Mouse (Mus musculus): ENCODE measurements around the gene Snrpa1. TPM values are rescaled to one million over a fixed set of nuclear protein-coding genes. Genes with fewer than 3 reads are reported as not detected.

Snrpa1 gene
- polyA plus RNA-seq, 1 experiment from 2014 or later = 124 TPM

DNA sequence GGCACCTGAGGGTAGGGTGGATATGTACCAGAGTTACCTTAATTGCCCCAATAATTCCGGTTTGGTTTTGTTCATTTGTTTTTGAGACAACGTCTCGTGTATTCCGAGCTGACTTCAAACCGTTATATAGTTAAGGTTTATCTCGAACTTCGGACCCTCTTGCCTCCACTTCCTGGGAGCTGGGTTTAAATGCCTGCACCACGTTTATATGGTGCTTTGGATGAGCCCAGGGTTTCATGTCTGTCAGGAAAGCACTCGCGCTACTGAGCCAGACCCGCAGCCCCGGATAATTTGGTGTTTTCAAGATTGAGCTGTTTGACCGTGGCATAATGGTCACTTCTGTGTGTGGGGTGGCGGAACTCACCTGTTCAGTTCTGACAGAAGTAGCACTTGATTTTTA lies 2.3 kb downstream of the Snrpa1 start:
- Histone ChIP-seq H3K27ac (no peak overlapping the region), H3K27me3 (ENCODE audit: control insufficient read depth, insufficient read depth, low read length) (no peaks in the 10 kb centered on the region), H3K4me1 (replicated peaks; ENCODE audit: control insufficient read depth, insufficient read depth, low read length) (peaks cover 12% of the 10 kb centered on the region), H3K9me3 (ENCODE audit: control insufficient read depth, low read length) (no peaks in the 10 kb centered on the region), H3K36me3 (replicated peaks; ENCODE audit: control insufficient read depth, insufficient read depth) (peaks cover 37% of the 10 kb centered on the region), H3K4me2 (replicated peaks) (peak overlapping the region; percentile 84), H3K9ac (peak overlapping the region; percentile 88), H3K4me3 (replicated peaks; ENCODE audit: low read length) (peak overlapping the region; percentile 80)
- WGBS = 3% methylated on average over 14 of the region's 14 CpGs
- DNase-seq (ENCODE audit: low spot score) = no peak
- ATAC-seq (ENCODE audit: low FRiP score) = no peak

DNA sequence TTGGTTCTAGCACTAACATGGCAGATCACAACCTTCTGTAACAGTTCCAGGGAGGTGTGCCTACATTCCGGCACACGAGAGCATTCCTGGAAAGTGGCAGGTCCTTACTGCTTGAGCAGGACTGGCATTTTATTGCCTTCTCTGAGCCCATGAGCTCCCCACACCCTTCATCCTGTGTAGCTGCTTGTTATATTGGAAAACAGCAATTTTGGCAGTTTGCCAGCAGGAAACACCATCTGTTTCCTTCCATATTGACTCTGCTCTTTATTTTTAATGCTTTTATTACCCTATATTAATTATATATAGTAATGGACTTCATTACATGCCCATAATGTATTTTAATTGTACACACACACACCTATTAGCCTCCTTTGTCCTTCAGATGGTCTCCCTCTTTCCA lies 17.6 kb downstream of the Snrpa1 start:
- ATAC-seq (ENCODE audit: low FRiP score) = no peak
- DNase-seq (ENCODE audit: low spot score) = peak; percentile 36
- WGBS = 70% methylated on average over 2 of the region's 2 CpGs
- H3K27ac ChIP-seq = no peak overlapping the region
- H3K4me2 ChIP-seq (replicated peaks) = no peak overlapping the region
- H3K27me3 ChIP-seq (ENCODE audit: control insufficient read depth, insufficient read depth, low read length) = no peaks in the 10 kb centered on the region
- H3K36me3 ChIP-seq (replicated peaks; ENCODE audit: control insufficient read depth, insufficient read depth) = peaks cover 60% of the 10 kb centered on the region
- H3K4me1 ChIP-seq (replicated peaks; ENCODE audit: control insufficient read depth, insufficient read depth, low read length) = peaks cover 18% of the 10 kb centered on the region
- H3K9me3 ChIP-seq (ENCODE audit: control insufficient read depth, low read length) = no peaks in the 10 kb centered on the region
- H3K9ac ChIP-seq = no peak overlapping the region
- H3K4me3 ChIP-seq (replicated peaks; ENCODE audit: low read length) = no peak overlapping the region

DNA sequence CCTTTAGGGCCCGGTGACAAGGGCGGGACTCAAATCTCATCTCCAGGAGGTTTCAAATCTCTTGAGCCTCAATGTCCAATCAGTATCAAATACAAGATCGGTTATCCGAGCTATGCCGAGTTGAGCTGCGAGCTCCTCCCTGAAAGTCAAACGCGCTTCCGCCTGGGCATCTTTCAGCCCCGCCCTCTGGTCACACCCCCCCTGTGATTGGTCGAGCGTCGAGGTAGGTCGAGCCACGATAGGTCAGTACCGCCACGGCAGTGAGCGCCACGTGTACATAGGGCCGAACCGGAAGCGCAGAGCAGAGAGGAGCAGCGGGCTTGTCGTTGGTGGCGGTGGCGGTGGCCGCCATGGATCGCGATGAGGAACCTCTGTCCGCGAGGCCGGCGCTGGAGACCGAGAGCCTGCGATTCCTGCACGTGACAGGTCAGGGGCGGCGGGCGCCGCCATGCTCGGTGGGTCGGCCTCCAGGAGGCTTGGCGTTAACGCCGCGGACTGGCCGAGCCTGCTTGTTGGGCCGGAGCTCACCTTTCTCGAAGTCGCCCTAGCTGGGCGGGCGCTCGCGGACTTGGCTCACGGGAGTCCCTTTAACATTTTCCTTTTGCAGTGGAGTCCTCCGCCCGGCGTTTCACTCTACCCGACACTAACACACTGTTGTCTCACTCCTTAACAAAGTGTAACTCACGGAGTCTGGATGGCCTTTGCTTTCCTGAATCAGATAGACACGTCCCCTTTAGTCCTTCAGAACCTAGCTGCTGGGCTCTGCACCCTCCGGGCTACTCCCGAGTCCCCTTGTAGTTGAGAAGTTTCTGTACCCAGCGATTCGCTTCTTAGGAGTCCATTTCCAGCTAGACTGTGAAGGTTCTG lies 20.8 kb downstream of the Snrpa1 start, which contains the start of gene Selenos:
Selenos (plus strand) TSS at position 286 of the 867 bp plus-strand sequence.
- H3K4me3 ChIP-seq (replicated peaks; ENCODE audit: low read length) = peak within 1 kb of the TSS; percentile 70
- no peaks in the 10 kb centered on the region for H3K27me3 ChIP-seq (ENCODE audit: control insufficient read depth, insufficient read depth, low read length)
- peaks cover 18% of the 10 kb centered on the region for H3K4me1 ChIP-seq (replicated peaks; ENCODE audit: control insufficient read depth, insufficient read depth, low read length)
- H3K9ac ChIP-seq = peak within 1 kb of the TSS; percentile 60
- peak within 1 kb of the TSS; percentile 67 for H3K27ac ChIP-seq
- peak within 1 kb of the TSS; percentile 78 for H3K4me2 ChIP-seq (replicated peaks)
- WGBS = under 1% methylated on average over 62 of the region's 65 CpGs
- peaks cover 58% of the 10 kb centered on the region for H3K36me3 ChIP-seq (replicated peaks; ENCODE audit: control insufficient read depth, insufficient read depth)
- DNase-seq (ENCODE audit: low spot score) (peak; percentile 96), ATAC-seq (ENCODE audit: low FRiP score) (peak; percentile 100)
- no peaks in the 10 kb centered on the region for H3K9me3 ChIP-seq (ENCODE audit: control insufficient read depth, low read length)

DNA sequence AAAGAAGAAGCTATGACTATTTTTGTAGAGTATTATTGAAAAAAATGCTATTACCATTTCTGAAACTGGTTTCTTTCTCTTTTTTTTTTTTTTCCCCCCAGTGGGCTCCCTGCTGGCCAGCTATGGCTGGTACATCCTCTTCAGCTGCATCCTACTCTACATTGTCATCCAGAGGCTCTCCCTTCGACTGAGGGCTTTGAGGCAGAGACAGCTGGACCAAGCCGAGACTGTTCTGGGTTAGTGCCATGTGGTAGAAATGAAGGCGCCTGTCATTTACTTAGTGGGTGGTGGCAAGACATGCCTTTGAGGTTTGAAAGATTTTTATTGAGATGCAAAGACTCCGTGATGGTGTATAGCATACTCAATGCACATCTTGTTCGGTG lies 21.4 kb downstream of the Snrpa1 start:
- Histone ChIP-seq H3K4me1 (replicated peaks; ENCODE audit: control insufficient read depth, insufficient read depth, low read length) (peaks cover 18% of the 10 kb centered on the region), H3K4me2 (replicated peaks) (peak overlapping the region; percentile 78), H3K27me3 (ENCODE audit: control insufficient read depth, insufficient read depth, low read length) (no peaks in the 10 kb centered on the region), H3K9me3 (ENCODE audit: control insufficient read depth, low read length) (no peaks in the 10 kb centered on the region), H3K4me3 (replicated peaks; ENCODE audit: low read length) (peak overlapping the region; percentile 70), H3K9ac (peak overlapping the region; percentile 60), H3K27ac (peak overlapping the region; percentile 67; the same call in 1 of the 2 replicates), H3K36me3 (replicated peaks; ENCODE audit: control insufficient read depth, insufficient read depth) (peaks cover 58% of the 10 kb centered on the region)
- ATAC-seq (ENCODE audit: low FRiP score) (no peak), DNase-seq (ENCODE audit: low spot score) (no peak)
- 27% methylated on average over 5 of the region's 5 CpGs for WGBS

DNA sequence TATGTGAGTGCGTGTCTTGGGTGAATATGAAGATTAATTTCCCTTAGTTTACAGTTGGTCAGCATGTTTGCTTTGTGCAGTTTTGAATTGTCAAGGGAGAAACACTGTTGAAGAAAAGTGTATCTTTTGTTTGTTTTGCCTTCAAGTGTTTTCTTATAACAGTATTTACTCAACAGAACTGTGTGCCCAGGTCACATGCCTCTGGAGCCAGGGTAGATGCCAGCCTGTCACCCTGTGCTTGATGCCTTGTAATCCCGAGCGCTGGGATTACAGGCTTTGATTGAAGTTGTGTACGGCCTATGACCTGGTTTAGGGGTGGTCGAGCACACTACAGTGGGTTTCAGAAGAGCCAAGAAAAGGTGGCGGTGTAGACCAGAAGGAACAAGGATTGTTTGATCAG lies 25.0 kb downstream of the Snrpa1 start:
- no peaks in the 10 kb centered on the region for H3K9me3 ChIP-seq (ENCODE audit: control insufficient read depth, low read length)
- no peak for DNase-seq (ENCODE audit: low spot score)
- H3K9ac ChIP-seq = no peak overlapping the region
- no peak overlapping the region for H3K4me3 ChIP-seq (replicated peaks; ENCODE audit: low read length)
- no peak overlapping the region for H3K27ac ChIP-seq
- 90% methylated on average over 6 of the region's 6 CpGs for WGBS
- ATAC-seq (ENCODE audit: low FRiP score) = no peak
- no peaks in the 10 kb centered on the region for H3K27me3 ChIP-seq (ENCODE audit: control insufficient read depth, insufficient read depth, low read length)
- peaks cover 73% of the 10 kb centered on the region for H3K36me3 ChIP-seq (replicated peaks; ENCODE audit: control insufficient read depth, insufficient read depth)
- no peak overlapping the region for H3K4me2 ChIP-seq (replicated peaks)
- peaks cover 16% of the 10 kb centered on the region for H3K4me1 ChIP-seq (replicated peaks; ENCODE audit: control insufficient read depth, insufficient read depth, low read length)

DNA sequence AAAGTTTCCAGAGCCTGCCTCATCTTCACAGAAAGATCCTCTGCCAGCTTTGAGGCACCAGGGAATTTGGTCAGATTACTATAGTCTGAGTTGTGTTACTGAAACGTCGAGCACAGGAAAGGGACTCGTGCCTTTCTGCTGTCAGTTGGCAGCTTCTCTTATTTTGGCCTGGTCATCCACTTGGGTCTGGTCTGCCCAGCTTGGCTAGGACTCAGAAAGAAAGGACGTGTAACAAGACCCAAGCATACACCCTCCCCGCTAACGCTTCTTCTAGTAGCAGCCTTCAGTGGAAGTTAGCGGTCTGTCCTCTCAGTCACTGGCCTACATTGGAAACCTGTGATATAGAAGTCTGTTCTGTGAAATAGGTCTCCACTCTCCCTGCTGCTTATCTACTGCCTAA lies 25.7 kb downstream of the Snrpa1 start:
- Histone ChIP-seq H3K9ac (no peak overlapping the region), H3K4me3 (replicated peaks; ENCODE audit: low read length) (no peak overlapping the region), H3K4me2 (replicated peaks) (no peak overlapping the region), H3K27me3 (ENCODE audit: control insufficient read depth, insufficient read depth, low read length) (no peaks in the 10 kb centered on the region), H3K36me3 (replicated peaks; ENCODE audit: control insufficient read depth, insufficient read depth) (peaks cover 81% of the 10 kb centered on the region), H3K9me3 (ENCODE audit: control insufficient read depth, low read length) (no peaks in the 10 kb centered on the region), H3K27ac (no peak overlapping the region), H3K4me1 (replicated peaks; ENCODE audit: control insufficient read depth, insufficient read depth, low read length) (peaks cover 13% of the 10 kb centered on the region)
- WGBS = 84% methylated on average over 7 of the region's 7 CpGs
- ATAC-seq (ENCODE audit: low FRiP score) = no peak
- DNase-seq (ENCODE audit: low spot score) = no peak

DNA sequence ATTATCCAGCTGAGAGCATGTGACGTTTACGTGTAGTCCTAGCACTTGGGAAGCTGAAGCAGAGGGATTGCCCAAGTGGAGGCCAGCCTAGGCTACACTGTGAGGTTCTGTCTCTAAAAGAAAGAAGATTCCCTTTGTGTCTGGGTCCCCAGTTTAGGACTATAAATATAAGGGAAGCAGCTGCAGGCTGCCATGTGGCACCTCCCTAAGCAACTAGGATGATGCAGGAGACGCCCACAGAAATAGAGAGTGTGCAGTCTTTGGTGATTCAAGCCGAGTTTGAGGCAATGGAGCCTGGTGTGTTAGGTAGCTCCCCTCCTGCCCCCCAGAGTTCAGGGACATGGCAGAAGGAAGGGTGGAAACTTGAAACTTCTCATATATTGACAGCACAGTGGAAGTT lies 28.8 kb downstream of the Snrpa1 start:
- ATAC-seq (ENCODE audit: low FRiP score) = no peak
- Histone ChIP-seq H3K9me3 (ENCODE audit: control insufficient read depth, low read length) (no peaks in the 10 kb centered on the region), H3K36me3 (replicated peaks; ENCODE audit: control insufficient read depth, insufficient read depth) (peaks cover 94% of the 10 kb centered on the region), H3K9ac (no peak overlapping the region), H3K4me3 (replicated peaks; ENCODE audit: low read length) (no peak overlapping the region), H3K27me3 (ENCODE audit: control insufficient read depth, insufficient read depth, low read length) (no peaks in the 10 kb centered on the region), H3K4me1 (replicated peaks; ENCODE audit: control insufficient read depth, insufficient read depth, low read length) (no peaks in the 10 kb centered on the region), H3K4me2 (replicated peaks) (no peak overlapping the region), H3K27ac (no peak overlapping the region)
- DNase-seq (ENCODE audit: low spot score) = no peak
- 90% methylated on average over 4 of the region's 4 CpGs for WGBS

DNA sequence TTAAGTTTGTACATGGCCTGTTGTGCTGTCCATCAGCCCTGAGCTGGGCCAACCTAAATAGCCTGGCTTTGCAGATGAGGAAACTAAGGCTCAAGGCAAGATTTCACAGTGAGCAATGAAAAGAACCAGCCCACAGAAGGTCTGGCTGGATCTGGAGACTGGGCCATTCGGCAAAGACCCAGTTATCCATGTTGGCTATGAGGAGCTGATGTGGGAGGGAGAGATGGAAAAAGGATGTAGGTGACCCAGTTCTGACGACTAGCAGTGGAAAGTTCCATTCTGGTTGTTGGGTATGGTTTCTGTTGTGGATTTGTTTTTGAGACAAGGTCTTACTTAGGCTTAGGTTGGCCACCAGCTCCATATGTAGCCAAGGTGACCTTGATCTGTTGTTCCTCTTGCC lies 29.3 kb downstream of the Snrpa1 start:
- ATAC-seq (ENCODE audit: low FRiP score) (no peak), DNase-seq (ENCODE audit: low spot score) (no peak)
- 97% methylated on average over 2 of the region's 2 CpGs for WGBS
- H3K27me3 ChIP-seq (ENCODE audit: control insufficient read depth, insufficient read depth, low read length) = no peaks in the 10 kb centered on the region
- no peak overlapping the region for H3K4me2 ChIP-seq (replicated peaks)
- H3K9ac ChIP-seq = no peak overlapping the region
- peaks cover 89% of the 10 kb centered on the region for H3K36me3 ChIP-seq (replicated peaks; ENCODE audit: control insufficient read depth, insufficient read depth)
- H3K4me3 ChIP-seq (replicated peaks; ENCODE audit: low read length) = no peak overlapping the region
- H3K4me1 ChIP-seq (replicated peaks; ENCODE audit: control insufficient read depth, insufficient read depth, low read length) = no peaks in the 10 kb centered on the region
- H3K9me3 ChIP-seq (ENCODE audit: control insufficient read depth, low read length) = no peaks in the 10 kb centered on the region
- H3K27ac ChIP-seq = no peak overlapping the region

DNA sequence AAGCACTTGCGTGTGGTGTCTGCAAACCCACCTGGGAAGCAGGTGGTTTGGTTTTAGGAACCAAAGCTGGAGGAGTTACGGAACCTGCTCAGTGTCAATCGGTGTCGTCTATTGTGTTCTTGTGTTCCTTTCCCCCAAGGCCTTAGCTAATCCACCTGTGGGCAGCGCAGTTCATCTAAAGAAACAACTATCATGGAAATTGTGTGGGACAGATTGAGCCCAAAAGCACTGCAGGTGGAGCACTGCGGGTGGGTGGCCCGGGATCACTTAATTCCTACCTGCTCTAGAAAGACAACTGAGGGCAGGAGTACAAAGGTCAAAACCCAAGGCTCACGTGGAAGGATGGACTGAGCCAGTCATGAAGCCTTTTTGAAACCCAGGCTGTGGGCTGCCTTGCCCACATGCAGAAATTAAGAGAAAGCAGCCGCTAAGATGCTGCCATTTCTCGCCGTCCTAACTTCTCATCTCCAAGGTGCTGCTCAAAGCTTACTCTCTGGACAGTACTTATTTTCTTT lies 31.9 kb downstream of the Snrpa1 start:
- H3K27me3 ChIP-seq (ENCODE audit: control insufficient read depth, insufficient read depth, low read length) = no peaks in the 10 kb centered on the region
- no peak for ATAC-seq (ENCODE audit: low FRiP score)
- H3K9ac ChIP-seq = no peak overlapping the region
- H3K27ac ChIP-seq = no peak overlapping the region
- no peaks in the 10 kb centered on the region for H3K9me3 ChIP-seq (ENCODE audit: control insufficient read depth, low read length)
- H3K36me3 ChIP-seq (replicated peaks; ENCODE audit: control insufficient read depth, insufficient read depth) = peaks cover 63% of the 10 kb centered on the region
- DNase-seq (ENCODE audit: low spot score) = no peak
- H3K4me1 ChIP-seq (replicated peaks; ENCODE audit: control insufficient read depth, insufficient read depth, low read length) = no peaks in the 10 kb centered on the region
- no peak overlapping the region for H3K4me2 ChIP-seq (replicated peaks)
- 86% methylated on average over 11 of the region's 11 CpGs for WGBS
- no peak overlapping the region for H3K4me3 ChIP-seq (replicated peaks; ENCODE audit: low read length)

All from hindbrain, embryonic 14.5 days (tissue).